Mouse (Mus musculus) kidney, embryonic 15.5 days (tissue): ENCODE results near the gene Fbxo21. TPM values are rescaled to one million over a fixed set of nuclear protein-coding genes. Genes with fewer than 3 reads are reported as not detected.
A peak's percentile ranks its signal among the peaks of the same experiment; 100 is the strongest.

Experiments used
- ATAC-seq: fragments of 200-750 bp; cut with Nextera tagmentation; replicated peaks from 2 replicates; pipeline ENCODE4 v1.8.0; 2017; ENCODE audit warnings: moderate TSS enrichment; ENCODE audit not compliant: low FRiP score
- H3K27ac ChIP-seq: fragments of 300-500 bp; sonication (generic); 2 replicates; pipeline ENCODE4 v1.5.1; 2015; ENCODE audit warnings: mild to moderate bottlenecking, inconsistent platforms
- H3K27me3 ChIP-seq: fragments of 300-500 bp; sonication (generic); 2 replicates; pipeline ENCODE4 v1.6.1; 2015; ENCODE audit warnings: inconsistent platforms
- H3K36me3 ChIP-seq: fragments of 300-500 bp; sonication (generic); 2 replicates; pipeline ENCODE4 v1.6.1; 2015; ENCODE audit warnings: inconsistent platforms
- H3K4me1 ChIP-seq: fragments of 300-500 bp; sonication (generic); 2 replicates; pipeline ENCODE4 v1.6.1; 2015; ENCODE audit warnings: inconsistent platforms
- H3K4me2 ChIP-seq: fragments of 300-500 bp; sonication (generic); 2 replicates; pipeline ENCODE4 v1.6.1; 2015; ENCODE audit warnings: moderate library complexity, mild to moderate bottlenecking, inconsistent platforms
- H3K4me3 ChIP-seq: fragments of 300-500 bp; sonication (generic); replicated peaks from 2 replicates; pipeline ENCODE4 v1.5.1; 2015; ENCODE audit warnings: mild to moderate bottlenecking, inconsistent platforms
- H3K9ac ChIP-seq: fragments of 300-500 bp; sonication (generic); 2 replicates; pipeline ENCODE4 v1.6.1; 2015; ENCODE audit warnings: mild to moderate bottlenecking, inconsistent platforms
- H3K9me3 ChIP-seq: fragments of 300-500 bp; sonication (generic); replicated peaks from 2 replicates; pipeline ENCODE4 v1.6.1; 2016; ENCODE audit warnings: inconsistent platforms
- WGBS: fragments of 180-500 bp; shearing (Covaris S2); methylation state at CpG from one replicate; pipeline ENCODE4 v1.1.7; 2015; ENCODE audit warnings: mixed read lengths; 5-methylcytosine and 5-hydroxymethylcytosine counted together
- polyA plus RNA-seq: library from polyadenylated mRNA; unstranded; fragments of >200 nt; fragmentation: Nextera tagmentation; extraction: Ambion mirVana; gene quantifications from 2 replicates; pipeline ENCODE4 v1.2.1, GENCODE M21; 2015

The Fbxo21 gene
- polyA plus RNA-seq, 1 experiment from 2014 or later: 78.9 TPM

- Histone ChIP-seq H3K9ac (peak overlapping the region; percentile 54), H3K27me3 (peaks cover 61% of the 10 kb centered on the region), H3K4me1 (peaks cover 37% of the 10 kb centered on the region), H3K9me3 (no peaks in the 10 kb centered on the region), H3K36me3 (no peaks in the 10 kb centered on the region), H3K27ac (no peak overlapping the region), H3K4me3 (peak overlapping the region; percentile 70), H3K4me2 (peak overlapping the region; percentile 100)
- under 1% methylated on average over 39 of the region's 39 CpGs for WGBS
- ATAC-seq: 0 out of 2 replicates have a peak, but pooled peaks have one; percentile 35
These were observed 50.7 kb downstream of the Fbxo21 start for GRCm38 (mm10) chr5:118027101-118027697.

GRCm38 (mm10) chr5:118027698-118028190 is 51.2 kb downstream of the Fbxo21 start, which contains the start of gene Tesc:
Gene Tesc, plus strand, starts transcription at chr5:118027743.
- Histone ChIP-seq H3K36me3 (no peaks in the 10 kb centered on the region), H3K4me2 (peak within 1 kb of the TSS; percentile 100), H3K27me3 (peaks cover 61% of the 10 kb centered on the region), H3K4me1 (peaks cover 37% of the 10 kb centered on the region), H3K4me3 (peak within 1 kb of the TSS; percentile 70), H3K27ac (no peak within 1 kb of the TSS), H3K9me3 (no peaks in the 10 kb centered on the region), H3K9ac (peak within 1 kb of the TSS; percentile 54)
- under 1% methylated on average over 54 of the region's 63 CpGs for WGBS
- ATAC-seq: peak; percentile 13; the same call in 1 of the 2 replicates

GRCm38 (mm10) chr5:118028191-118029034 is 51.9 kb downstream of the Fbxo21 start:
- H3K4me1 ChIP-seq: peaks cover 37% of the 10 kb centered on the region
- H3K9me3 ChIP-seq: no peaks in the 10 kb centered on the region
- H3K9ac ChIP-seq: peak overlapping the region; percentile 54; the same call in 1 of the 2 replicates
- H3K4me3 ChIP-seq: peak overlapping the region; percentile 70
- peak overlapping the region; percentile 100 for H3K4me2 ChIP-seq
- peaks cover 61% of the 10 kb centered on the region for H3K27me3 ChIP-seq
- H3K27ac ChIP-seq: no peak overlapping the region
- 2% methylated on average over 79 of the region's 79 CpGs for WGBS
- peak; percentile 26; the same call in 1 of the 2 replicates for ATAC-seq
- H3K36me3 ChIP-seq: no peaks in the 10 kb centered on the region

GRCm38 (mm10) chr5:118029035-118029408 is 52.5 kb downstream of the Fbxo21 start:
- peak; percentile 12; the same call in 1 of the 2 replicates for ATAC-seq
- Histone ChIP-seq H3K27ac (no peak overlapping the region), H3K4me2 (peak overlapping the region; percentile 100), H3K36me3 (no peaks in the 10 kb centered on the region), H3K4me3 (peak overlapping the region; percentile 70), H3K27me3 (peaks cover 61% of the 10 kb centered on the region), H3K9ac (no peak overlapping the region), H3K9me3 (no peaks in the 10 kb centered on the region), H3K4me1 (peaks cover 40% of the 10 kb centered on the region)
- WGBS: 5% methylated on average over 12 of the region's 12 CpGs

- no peaks in the 10 kb centered on the region for H3K36me3 ChIP-seq
- peaks cover 61% of the 10 kb centered on the region for H3K27me3 ChIP-seq
- peak overlapping the region; percentile 100 for H3K4me2 ChIP-seq
- no peak overlapping the region for H3K9ac ChIP-seq
- peaks cover 40% of the 10 kb centered on the region for H3K4me1 ChIP-seq
- no peaks in the 10 kb centered on the region for H3K9me3 ChIP-seq
- 4% methylated on average over 10 of the region's 10 CpGs for WGBS
- no peak; the same call in 1 of the 2 replicates for ATAC-seq
- no peak overlapping the region for H3K27ac ChIP-seq
- peak overlapping the region; percentile 70 for H3K4me3 ChIP-seq
These were observed 52.9 kb downstream of the Fbxo21 start for GRCm38 (mm10) chr5:118029420-118029819.

GRCm38 (mm10) chr5:118030022-118030675 is 53.6 kb downstream of the Fbxo21 start:
- Histone ChIP-seq H3K9me3 (peaks cover 5% of the 10 kb centered on the region; the same call in 1 of the 2 replicates), H3K27me3 (peaks cover 61% of the 10 kb centered on the region), H3K36me3 (no peaks in the 10 kb centered on the region), H3K4me3 (no peak overlapping the region), H3K4me1 (peaks cover 40% of the 10 kb centered on the region), H3K4me2 (no peak overlapping the region), H3K27ac (no peak overlapping the region), H3K9ac (no peak overlapping the region)
- 95% methylated on average over 9 of the region's 9 CpGs for WGBS
- ATAC-seq: no peak

- ATAC-seq: no peak
- H3K9me3 ChIP-seq: peaks cover 10% of the 10 kb centered on the region
- H3K36me3 ChIP-seq: no peaks in the 10 kb centered on the region
- no peak overlapping the region for H3K9ac ChIP-seq
- H3K4me1 ChIP-seq: peaks cover 38% of the 10 kb centered on the region
- WGBS: 57% methylated on average over 5 of the region's 5 CpGs
- H3K27me3 ChIP-seq: peaks cover 52% of the 10 kb centered on the region
- H3K4me2 ChIP-seq: no peak overlapping the region
- no peak overlapping the region for H3K27ac ChIP-seq
- no peak overlapping the region for H3K4me3 ChIP-seq
These were observed 54.5 kb downstream of the Fbxo21 start for GRCm38 (mm10) chr5:118031059-118031458.

GRCm38 (mm10) chr5:118031508-118031907 is 55.0 kb downstream of the Fbxo21 start:
- Histone ChIP-seq H3K27ac (no peak overlapping the region), H3K4me1 (peaks cover 35% of the 10 kb centered on the region), H3K9me3 (peaks cover 10% of the 10 kb centered on the region), H3K4me2 (no peak overlapping the region), H3K9ac (no peak overlapping the region), H3K36me3 (no peaks in the 10 kb centered on the region), H3K27me3 (peaks cover 47% of the 10 kb centered on the region), H3K4me3 (no peak overlapping the region)
- no peak for ATAC-seq
- 55% methylated on average over 4 of the region's 4 CpGs for WGBS

- peak overlapping the region; percentile 27; the same call in 1 of the 2 replicates for H3K27ac ChIP-seq
- H3K9me3 ChIP-seq: peaks cover 10% of the 10 kb centered on the region
- no peak overlapping the region for H3K9ac ChIP-seq
- no peak overlapping the region for H3K4me3 ChIP-seq
- no peaks in the 10 kb centered on the region for H3K36me3 ChIP-seq
- no peak for ATAC-seq
- peaks cover 29% of the 10 kb centered on the region for H3K27me3 ChIP-seq
- WGBS: 46% methylated on average over 4 of the region's 4 CpGs
- H3K4me2 ChIP-seq: no peak overlapping the region
- H3K4me1 ChIP-seq: peaks cover 35% of the 10 kb centered on the region
These were observed 56.8 kb downstream of the Fbxo21 start for GRCm38 (mm10) chr5:118033328-118033727.

GRCm38 (mm10) chr5:118033740-118034139 is 57.2 kb downstream of the Fbxo21 start:
- H3K27ac ChIP-seq: no peak overlapping the region
- H3K9ac ChIP-seq: no peak overlapping the region
- WGBS: 65% methylated on average over 6 of the region's 6 CpGs
- peaks cover 31% of the 10 kb centered on the region for H3K4me1 ChIP-seq
- H3K27me3 ChIP-seq: peaks cover 25% of the 10 kb centered on the region
- H3K4me2 ChIP-seq: no peak overlapping the region
- no peaks in the 10 kb centered on the region for H3K36me3 ChIP-seq
- H3K9me3 ChIP-seq: peaks cover 10% of the 10 kb centered on the region
- H3K4me3 ChIP-seq: no peak overlapping the region
- ATAC-seq: no peak

GRCm38 (mm10) chr5:118034632-118035031 is 58.1 kb downstream of the Fbxo21 start:
- no peak for ATAC-seq
- Histone ChIP-seq H3K27ac (no peak overlapping the region), H3K9me3 (peaks cover 10% of the 10 kb centered on the region), H3K4me1 (peaks cover 22% of the 10 kb centered on the region), H3K36me3 (no peaks in the 10 kb centered on the region), H3K27me3 (peaks cover 16% of the 10 kb centered on the region), H3K4me3 (no peak overlapping the region), H3K9ac (no peak overlapping the region), H3K4me2 (no peak overlapping the region)
- 81% methylated on average over 1 of the region's 1 CpGs for WGBS
